Mouse (Mus musculus) limb, embryonic 14.5 days (tissue): ENCODE data around the gene Gm27021. TPM values are rescaled to one million over a fixed set of nuclear protein-coding genes. Genes with fewer than 3 reads are reported as not detected.
A peak's percentile ranks its signal among the peaks of the same experiment; 100 is the strongest.

Experiments
- ATAC-seq: fragments of 200-750 bp; cut with Nextera tagmentation; 2 replicates; pipeline ENCODE4 v1.8.0; 2017; ENCODE audit warnings: low read depth, moderate number of reproducible peaks, moderate TSS enrichment; ENCODE audit not compliant: low FRiP score
- DNase-seq: peaks from one replicate; pipeline ENCODE4 v3.0.0-alpha.2; 2015; ENCODE audit warnings: low spot score
- H3K27ac ChIP-seq: fragments of 300-500 bp; sonication (generic); replicated peaks from 2 replicates; pipeline ENCODE4 v1.5.1; 2014; ENCODE audit warnings: low read depth, mild to moderate bottlenecking, low read length, moderate library complexity, mixed read lengths
- H3K27me3 ChIP-seq: fragments of 300-500 bp; sonication (generic); 2 replicates; pipeline ENCODE4 v1.6.1; 2014; ENCODE audit warnings: low read length, mixed read lengths; ENCODE audit not compliant: control insufficient read depth, insufficient read depth
- H3K36me3 ChIP-seq: fragments of 300-500 bp; sonication (generic); 2 replicates; pipeline ENCODE4 v1.6.1; 2014; ENCODE audit warnings: mild to moderate bottlenecking, low read length, moderate library complexity, mixed read lengths; ENCODE audit not compliant: control insufficient read depth, insufficient read depth
- H3K4me1 ChIP-seq: fragments of 300-500 bp; sonication (generic); 2 replicates; pipeline ENCODE4 v1.6.1; 2014; ENCODE audit warnings: antibody characterized with exemption, low read length, mixed read lengths; ENCODE audit not compliant: control insufficient read depth, insufficient read depth
- H3K4me2 ChIP-seq: fragments of 300-500 bp; sonication (generic); replicated peaks from 2 replicates; pipeline ENCODE4 v1.6.1; 2014; ENCODE audit warnings: low read depth, mild to moderate bottlenecking, low read length, moderate library complexity; ENCODE audit not compliant: severe bottlenecking
- H3K4me3 ChIP-seq: fragments of 300-500 bp; sonication (generic); replicated peaks from 2 replicates; pipeline ENCODE4 v1.5.1; 2014; ENCODE audit warnings: low read length
- H3K9ac ChIP-seq: fragments of 300-500 bp; sonication (generic); 2 replicates; pipeline ENCODE4 v1.6.1; 2014; ENCODE audit warnings: mild to moderate bottlenecking, low read depth, low read length, moderate library complexity; ENCODE audit not compliant: severe bottlenecking
- H3K9me3 ChIP-seq: fragments of 300-500 bp; sonication (generic); 2 replicates; pipeline ENCODE4 v1.6.1; 2016; ENCODE audit warnings: low read length; ENCODE audit not compliant: control insufficient read depth
- POLR2A ChIP-seq: fragments of 200-500 bp; IDR thresholded peaks from 2 replicates; pipeline ENCODE4 v1.8.0; 2012; ENCODE audit warnings: inconsistent platforms, mild to moderate bottlenecking, moderate library complexity, borderline replicate concordance; ENCODE audit not compliant: insufficient read depth, insufficient read length; ENCODE audit errors: extremely low read depth
- WGBS: fragments of 180-500 bp; shearing (Covaris S2); extraction: QIAGEN DNeasy Blood & Tissue Kit; methylation state at CpG from one replicate; pipeline ENCODE4 v1.1.7; 2014; 5-methylcytosine and 5-hydroxymethylcytosine counted together
- polyA plus RNA-seq, 2 experiments: library from polyadenylated mRNA; depleted of rRNA in 1 of 2; stranded (reverse) in 1 of 2; unstranded in 1 of 2; fragments of >200 nt; fragmentation: Nextera tagmentation in 1 of 2; extraction: Ambion mirVana in 1 of 2; gene quantifications; 2 replicates each; pipeline versions ENCODE4 v1.2.1 to v1.2.3; 2012 to 2014

Gene Gm27021
- polyA plus RNA-seq, 2 experiments: 2.2 to 3.4 TPM

GRCm38 (mm10) chr8:120679629-120680387 is 11.9 kb upstream of the Gm27021 start:
- Histone ChIP-seq H3K27me3 (no peaks in the 10 kb centered on the region), H3K9me3 (no peaks in the 10 kb centered on the region), H3K4me2 (no peak overlapping the region), H3K9ac (no peak overlapping the region), H3K27ac (no peak overlapping the region), H3K4me1 (no peaks in the 10 kb centered on the region), H3K4me3 (no peak overlapping the region), H3K36me3 (peaks cover 8% of the 10 kb centered on the region)
- DNase-seq (no peak), ATAC-seq (no peak)
- no peak for TF ChIP-seq POLR2A
- 56% methylated on average over 11 of the region's 11 CpGs for WGBS

- Histone ChIP-seq H3K4me1 (no peaks in the 10 kb centered on the region), H3K27ac (no peak overlapping the region), H3K9me3 (no peaks in the 10 kb centered on the region), H3K27me3 (no peaks in the 10 kb centered on the region), H3K9ac (no peak overlapping the region), H3K36me3 (peaks cover 17% of the 10 kb centered on the region), H3K4me2 (no peak overlapping the region), H3K4me3 (no peak overlapping the region)
- ATAC-seq (peak; percentile 39; the same call in 1 of the 2 replicates), DNase-seq (peak; percentile 91)
- WGBS: 11% methylated on average over 10 of the region's 10 CpGs
- TF ChIP-seq POLR2A: no peak
Observed at GRCm38 (mm10) chr8:120678447-120678846, 10.6 kb upstream of the Gm27021 start.

GRCm38 (mm10) chr8:120675718-120676117 is 7.8 kb upstream of the Gm27021 start:
- no peaks in the 10 kb centered on the region for H3K9me3 ChIP-seq
- H3K4me1 ChIP-seq: no peaks in the 10 kb centered on the region
- no peak overlapping the region for H3K9ac ChIP-seq
- ATAC-seq: no peak
- no peak overlapping the region for H3K27ac ChIP-seq
- no peak overlapping the region for H3K4me2 ChIP-seq
- no peak overlapping the region for H3K4me3 ChIP-seq
- peaks cover 43% of the 10 kb centered on the region for H3K36me3 ChIP-seq
- no peak for TF ChIP-seq POLR2A
- DNase-seq: no peak
- H3K27me3 ChIP-seq: no peaks in the 10 kb centered on the region
- WGBS: 76% methylated on average over 8 of the region's 8 CpGs

GRCm38 (mm10) chr8:120673298-120673697 is 5.4 kb upstream of the Gm27021 start:
- Histone ChIP-seq H3K4me3 (no peak overlapping the region), H3K27me3 (no peaks in the 10 kb centered on the region), H3K27ac (no peak overlapping the region), H3K4me2 (no peak overlapping the region), H3K36me3 (peaks cover 54% of the 10 kb centered on the region), H3K4me1 (peaks cover 5% of the 10 kb centered on the region; the same call in 1 of the 2 replicates), H3K9ac (no peak overlapping the region), H3K9me3 (no peaks in the 10 kb centered on the region)
- ATAC-seq (no peak), DNase-seq (no peak)
- no peak for TF ChIP-seq POLR2A
- WGBS: 96% methylated on average over 7 of the region's 7 CpGs

GRCm38 (mm10) chr8:120672626-120673229 is 4.8 kb upstream of the Gm27021 start:
- no peak for TF ChIP-seq POLR2A
- Histone ChIP-seq H3K4me2 (no peak overlapping the region), H3K36me3 (peaks cover 54% of the 10 kb centered on the region), H3K9me3 (no peaks in the 10 kb centered on the region), H3K27me3 (no peaks in the 10 kb centered on the region), H3K4me3 (no peak overlapping the region), H3K9ac (no peak overlapping the region), H3K27ac (no peak overlapping the region), H3K4me1 (peaks cover 5% of the 10 kb centered on the region; the same call in 1 of the 2 replicates)
- ATAC-seq (no peak), DNase-seq (no peak)
- whole genome bisulfite sequencing: 90% methylated on average over 16 of the region's 16 CpGs
